Mouse (Mus musculus) heart, postnatal 0 days (tissue): ENCODE data around the gene Ube2a.

Source experiments
- CTCF ChIP-seq: IDR thresholded peaks from 2 replicates; pipeline ENCODE4 v1.5.1; 2016; ENCODE audit warnings: antibody characterized with exemption, control low read depth, low read depth
- EP300 ChIP-seq: IDR thresholded peaks from 2 replicates; pipeline ENCODE4 v1.6.1; 2016; ENCODE audit warnings: antibody characterized with exemption, low read depth

DNA sequence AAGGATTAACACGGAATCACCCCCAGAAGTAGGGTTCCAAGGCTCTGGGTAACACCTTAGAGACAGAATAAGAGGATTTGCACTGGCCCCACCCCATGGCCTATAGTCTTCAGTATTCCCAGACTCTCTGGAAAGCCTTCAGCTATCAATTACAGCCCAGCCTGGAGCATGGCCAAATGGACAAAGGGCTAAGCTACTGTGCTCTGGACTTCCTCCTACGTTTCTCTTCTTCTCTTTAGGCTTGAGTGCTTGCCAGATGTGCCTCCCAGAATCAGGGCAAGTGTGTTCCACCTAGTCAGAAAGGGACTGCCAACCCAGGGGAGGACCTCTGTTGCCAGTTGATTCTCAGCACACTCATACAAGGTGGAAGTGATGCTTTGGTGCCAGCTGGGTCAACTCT is 48.7 kb upstream of the Ube2a start:
- TF ChIP-seq EP300 (no peak), CTCF (no peak)
